Mouse (Mus musculus) G1E (cell line): ENCODE data around the gene Lyrm4. TPM values are rescaled to one million over a fixed set of nuclear protein-coding genes. Genes with fewer than 3 reads are reported as not detected.

Source experiments
- ATAC-seq: 2 replicates; pipeline ENCODE4 v1.8.0; 2016; ENCODE audit warnings: mild to moderate bottlenecking; ENCODE audit not compliant: insufficient number of reproducible peaks, poor library complexity, low FRiP score, severe bottlenecking; ENCODE audit errors: extremely low read depth
- DNase-seq: peaks from one replicate; pipeline ENCODE4 v3.0.0; 2012; ENCODE audit warnings: low spot score
- H3K27me3 ChIP-seq: 2 replicates; pipeline ENCODE4 v1.6.1; 2012; ENCODE audit warnings: mild to moderate bottlenecking, low read length, inconsistent platforms; ENCODE audit not compliant: insufficient read depth
- H3K36me3 ChIP-seq: replicated peaks from 2 replicates; pipeline ENCODE3; 2012; ENCODE audit warnings: mild to moderate bottlenecking, inconsistent platforms
- H3K4me1 ChIP-seq: 2 replicates; pipeline ENCODE4 v1.6.1; 2012; ENCODE audit warnings: low read depth, low read length, inconsistent platforms, mixed read lengths; ENCODE audit not compliant: insufficient read depth
- H3K4me3 ChIP-seq: 2 replicates; pipeline ENCODE4 v1.5.1; 2012; ENCODE audit warnings: low read depth, mild to moderate bottlenecking, inconsistent platforms, low read length, moderate library complexity, mixed read lengths
- H3K9me3 ChIP-seq: replicated peaks from 2 replicates; pipeline ENCODE4 v1.6.1; 2012; ENCODE audit warnings: inconsistent platforms
- CTCF ChIP-seq: IDR thresholded peaks from 2 replicates; pipeline ENCODE4 v1.5.1; 2012; ENCODE audit warnings: low read depth, low read length, inconsistent platforms, mixed read lengths
- GATA1 ChIP-seq: IDR thresholded peaks from 2 replicates; pipeline ENCODE4 v1.6.1; 2012; ENCODE audit warnings: borderline replicate concordance, low read length, inconsistent platforms, mixed read lengths
- GATA2 ChIP-seq: IDR thresholded peaks from 2 replicates; pipeline ENCODE4 v1.6.1; 2012; ENCODE audit warnings: low read depth, low read length, inconsistent platforms, borderline replicate concordance
- POLR2AphosphoS5 ChIP-seq: IDR thresholded peaks from 2 replicates; pipeline ENCODE4 v1.6.1; 2012; ENCODE audit warnings: low read depth, low read length, inconsistent platforms; ENCODE audit not compliant: insufficient replicate concordance
- TAL1 ChIP-seq: conservative IDR thresholded peaks from 2 replicates; pipeline ENCODE4 v1.6.1; 2012; ENCODE audit warnings: low read depth, low read length, inconsistent platforms, mixed read lengths
- polyA plus RNA-seq: library from polyadenylated mRNA; stranded (reverse); fragments of >175 nt; gene quantifications from 2 replicates; pipeline ENCODE4 v1.2.3, GENCODE M21; 2012
- total RNA-seq, 2 experiments: library from RNA; stranded (forward) in 1 of 2; stranded (reverse) in 1 of 2; fragments of 200-1000 nt in 1 of 2; fragments of >200 nt in 1 of 2; fragmentation: Nextera tagmentation in 1 of 2; gene quantifications; 2 replicates each; pipeline ENCODE4 v1.2.3; 2014 to 2017

Gene Lyrm4
- total and polyA plus RNA-seq, 3 experiments = 4.9 to 32.4 (median 21.4) TPM

DNA sequence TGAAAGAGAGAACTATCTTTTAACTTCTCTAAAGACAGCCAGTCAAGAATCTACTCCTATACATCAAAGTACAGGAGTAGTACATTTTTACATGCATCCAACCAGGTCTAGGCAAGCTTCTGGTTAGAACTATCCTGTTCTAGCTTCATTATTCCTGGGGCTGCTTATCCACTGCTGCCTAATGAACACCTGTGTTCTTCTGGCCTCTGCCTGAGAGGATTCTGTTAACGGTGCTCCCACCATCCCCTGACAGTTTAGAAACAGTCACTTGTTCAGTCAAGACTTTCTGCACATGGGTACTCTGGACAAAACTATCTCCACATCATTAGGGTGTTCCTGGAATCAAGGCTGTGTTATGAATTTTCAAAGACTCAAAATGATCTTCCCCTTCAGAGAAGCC, 60.8 kb downstream of the Lyrm4 start:
- peaks cover 5% of the 10 kb centered on the region; the same call in 1 of the 2 replicates for H3K4me1 ChIP-seq
- no peak for DNase-seq
- ATAC-seq = no peak
- H3K9me3 ChIP-seq = no peaks in the 10 kb centered on the region
- H3K36me3 ChIP-seq = peaks cover 57% of the 10 kb centered on the region
- no peaks in the 10 kb centered on the region for H3K27me3 ChIP-seq
- H3K4me3 ChIP-seq = no peak overlapping the region
- TF ChIP-seq CTCF (no peak), TAL1 (no peak), GATA2 (no peak), POLR2AphosphoS5 (no peak), GATA1 (no peak)

DNA sequence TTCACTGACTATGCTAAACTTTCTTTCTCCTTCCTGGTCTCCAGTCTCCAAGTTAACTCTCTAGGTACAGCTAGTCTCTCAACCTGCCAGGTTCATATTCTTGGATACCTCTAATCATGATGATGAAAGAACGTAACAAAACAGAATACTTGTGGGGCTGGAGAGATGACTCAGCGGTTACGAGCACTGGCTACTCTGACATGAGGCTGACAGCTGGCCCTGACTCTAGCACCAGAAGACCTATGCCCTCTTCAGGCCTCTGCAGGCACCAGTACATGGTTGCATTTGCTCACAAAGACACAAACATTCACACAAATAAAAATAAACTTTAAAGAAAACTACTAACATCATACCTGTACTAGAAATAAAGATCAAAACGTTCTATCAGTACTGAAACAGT, 81.8 kb downstream of the Lyrm4 start:
- H3K4me1 ChIP-seq = peaks cover 5% of the 10 kb centered on the region; the same call in 1 of the 2 replicates
- H3K4me3 ChIP-seq = no peak overlapping the region
- H3K36me3 ChIP-seq = peaks cover 22% of the 10 kb centered on the region
- no peak for DNase-seq
- TF ChIP-seq TAL1 (no peak), GATA1 (no peak)
- no peaks in the 10 kb centered on the region for H3K27me3 ChIP-seq
- H3K9me3 ChIP-seq = no peaks in the 10 kb centered on the region
- no peak for ATAC-seq

DNA sequence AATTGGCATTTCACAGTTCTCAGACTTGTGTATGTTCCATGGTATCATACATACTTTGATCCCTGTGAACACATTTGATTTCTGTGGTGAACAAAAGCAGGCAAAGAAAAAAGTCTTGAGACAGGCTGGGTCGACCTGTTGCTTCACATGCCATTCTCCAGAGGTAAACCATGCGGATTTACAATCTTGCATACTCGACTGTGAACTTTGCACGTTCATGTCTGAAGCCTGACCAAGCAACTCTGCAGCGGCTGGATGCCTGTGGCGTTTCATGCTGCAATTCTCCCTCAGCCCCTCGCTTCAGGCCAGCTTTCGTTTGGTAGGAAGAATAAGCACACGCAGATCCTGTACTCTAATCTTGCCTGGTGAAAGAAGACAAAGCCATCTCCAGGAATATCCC, 85.4 kb downstream of the Lyrm4 start:
- Histone ChIP-seq H3K4me3 (no peak overlapping the region), H3K4me1 (peaks cover 5% of the 10 kb centered on the region; the same call in 1 of the 2 replicates), H3K27me3 (no peaks in the 10 kb centered on the region), H3K36me3 (peaks cover 41% of the 10 kb centered on the region), H3K9me3 (no peaks in the 10 kb centered on the region)
- DNase-seq (no peak), ATAC-seq (no peak)
- no peak for TF ChIP-seq TAL1
- no peak for TF ChIP-seq POLR2AphosphoS5
- TF ChIP-seq GATA1 = no peak
- TF ChIP-seq GATA2 = no peak
- TF ChIP-seq CTCF = no peak

DNA sequence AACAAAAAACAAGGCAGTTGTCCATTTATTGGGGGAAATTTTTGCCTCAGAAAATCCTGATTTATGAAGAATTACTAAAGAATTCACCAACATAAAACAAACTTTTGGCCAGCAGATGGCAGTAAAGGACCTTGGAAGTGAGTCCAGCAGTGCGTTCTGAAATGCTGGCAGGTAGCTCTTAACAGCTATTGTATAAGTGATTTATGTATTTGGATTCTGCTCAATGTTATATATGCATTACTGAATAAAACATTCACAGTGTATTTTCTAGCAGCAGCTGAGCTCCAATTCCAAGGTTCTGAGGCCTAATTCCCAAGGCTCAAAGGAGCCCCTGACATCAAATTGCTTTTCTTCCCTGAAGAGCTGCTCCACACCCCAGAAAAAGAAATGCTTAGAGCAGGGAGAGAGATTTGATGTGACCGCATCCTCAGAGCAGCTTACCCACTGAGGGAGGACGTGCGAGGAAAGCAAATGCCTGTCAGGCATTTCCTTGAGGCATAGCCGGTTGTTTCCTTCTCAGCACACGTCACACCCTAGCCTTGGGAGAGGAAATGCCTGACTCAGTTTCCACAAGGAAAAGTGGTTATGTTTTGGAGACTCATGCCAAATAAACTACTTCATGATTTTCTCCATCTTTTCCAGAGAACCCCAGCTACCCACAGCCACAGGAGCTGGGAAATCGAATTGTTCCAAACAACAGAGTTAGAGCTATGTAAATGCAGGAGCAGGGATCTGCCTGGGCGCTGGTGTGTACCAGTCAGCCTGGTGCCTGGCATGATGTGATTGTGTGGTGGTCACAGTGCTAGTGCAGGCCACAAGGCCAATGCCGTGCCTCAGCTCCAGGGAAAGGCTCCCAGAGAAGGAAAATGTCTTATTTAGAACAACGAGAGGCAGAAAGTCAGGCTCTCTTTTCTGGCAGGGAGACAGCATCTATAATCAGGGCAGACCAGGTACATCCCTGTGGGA, 97.7 kb downstream of the Lyrm4 start:
- no peak for ATAC-seq
- no peak for TF ChIP-seq GATA2
- no peak for TF ChIP-seq GATA1
- TF ChIP-seq POLR2AphosphoS5 = no peak
- TF ChIP-seq TAL1 = no peak
- no peak for TF ChIP-seq CTCF

DNA sequence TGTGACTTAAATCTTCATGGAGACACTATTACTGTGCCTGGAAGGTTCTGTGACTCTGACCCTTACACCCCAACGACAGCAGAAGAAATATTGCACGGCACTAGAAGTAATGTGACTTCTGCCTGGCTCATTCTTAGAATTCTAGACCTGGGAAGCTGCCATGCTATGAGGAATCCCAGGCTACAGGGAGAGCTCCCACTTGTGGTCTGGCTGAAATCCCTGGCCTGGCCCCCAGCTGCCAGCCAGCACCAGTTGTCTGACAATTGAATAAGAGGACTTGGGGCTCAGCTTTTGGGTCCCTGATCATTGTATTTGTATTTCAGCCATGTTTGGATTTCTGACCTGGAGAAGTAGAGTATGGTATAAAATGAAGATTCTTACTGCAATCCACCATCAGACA, 99.3 kb downstream of the Lyrm4 start:
- no peak for TF ChIP-seq CTCF
- TF ChIP-seq POLR2AphosphoS5 = no peak
- TF ChIP-seq GATA2 = no peak
- Histone ChIP-seq H3K9me3 (no peaks in the 10 kb centered on the region), H3K36me3 (peaks cover 60% of the 10 kb centered on the region), H3K27me3 (no peaks in the 10 kb centered on the region), H3K4me1 (peaks cover 14% of the 10 kb centered on the region; the same call in 1 of the 2 replicates), H3K4me3 (no peak overlapping the region)
- ATAC-seq (no peak), DNase-seq (no peak)

More for the DNA sequence above, 97.7 kb downstream of the Lyrm4 start:
- peak; percentile 6 for DNase-seq
- Histone ChIP-seq H3K27me3 (no peaks in the 10 kb centered on the region), H3K36me3 (peaks cover 61% of the 10 kb centered on the region), H3K4me1 (peaks cover 14% of the 10 kb centered on the region; the same call in 1 of the 2 replicates), H3K4me3 (no peak overlapping the region), H3K9me3 (no peaks in the 10 kb centered on the region)

DNA sequence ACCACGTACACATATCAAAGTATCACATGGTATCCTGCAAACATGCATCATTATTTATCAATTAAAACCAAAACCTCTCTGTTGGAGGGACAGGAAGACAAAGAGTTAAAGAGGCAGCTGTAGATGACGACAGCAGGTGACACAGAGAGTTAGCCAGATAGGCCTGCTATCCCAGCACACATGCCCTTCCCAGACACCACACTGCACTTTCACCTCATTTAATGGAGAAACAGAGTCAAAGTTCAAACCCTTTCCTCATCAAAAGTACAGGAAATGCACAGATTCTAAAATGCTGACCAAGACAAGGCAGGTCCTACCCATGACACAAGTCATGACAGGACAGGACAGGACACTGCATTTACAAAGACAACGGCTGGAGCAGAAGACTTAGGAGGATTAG, 101.7 kb downstream of the Lyrm4 start:
- TF ChIP-seq POLR2AphosphoS5 = no peak
- DNase-seq (no peak), ATAC-seq (no peak)
- Histone ChIP-seq H3K9me3 (no peaks in the 10 kb centered on the region), H3K4me1 (peaks cover 14% of the 10 kb centered on the region; the same call in 1 of the 2 replicates), H3K4me3 (no peak overlapping the region), H3K36me3 (peaks cover 52% of the 10 kb centered on the region), H3K27me3 (no peaks in the 10 kb centered on the region)

DNA sequence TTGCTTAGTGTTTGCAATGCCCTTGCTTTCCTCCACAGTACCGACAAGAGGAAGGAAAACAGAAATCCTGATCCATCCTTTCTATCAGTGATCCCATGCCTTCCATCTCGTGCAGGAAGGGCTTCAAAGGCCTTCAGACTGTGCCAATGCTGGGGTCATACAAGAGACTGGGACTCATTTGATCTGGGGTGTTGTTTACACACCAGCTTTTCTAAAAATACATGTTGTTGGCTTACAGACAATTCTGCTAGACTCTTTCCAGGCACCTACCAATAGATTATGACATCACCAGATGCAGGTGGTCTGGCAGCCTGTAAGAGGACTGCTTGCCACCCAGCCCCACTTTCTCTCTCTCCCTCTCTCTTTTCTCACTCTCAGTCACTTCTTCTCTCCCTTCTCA, 107.3 kb downstream of the Lyrm4 start:
- Histone ChIP-seq H3K27me3 (no peaks in the 10 kb centered on the region), H3K4me3 (no peak overlapping the region), H3K9me3 (no peaks in the 10 kb centered on the region), H3K36me3 (peaks cover 25% of the 10 kb centered on the region), H3K4me1 (no peaks in the 10 kb centered on the region)
- no peak for TF ChIP-seq GATA2
- no peak for TF ChIP-seq TAL1
- TF ChIP-seq CTCF = no peak
- no peak for TF ChIP-seq POLR2AphosphoS5
- no peak for TF ChIP-seq GATA1
- ATAC-seq (no peak), DNase-seq (no peak)
